Mouse (Mus musculus) lung, embryonic 16.5 days (tissue): Measurements from ENCODE around the gene Ocel1. TPM values are rescaled to one million over a fixed set of nuclear protein-coding genes. Genes with fewer than 3 reads are reported as not detected.
"Not testable (repeated sequence)": the region's sequence is repeated elsewhere in the genome, so short reads cannot be mapped to it uniquely, and the experiment has no call there.

Source experiments
- ATAC-seq: fragments of 200-750 bp; cut with Nextera tagmentation; 2 replicates; pipeline ENCODE4 v1.8.0; 2017; ENCODE audit warnings: low read depth, mild to moderate bottlenecking, moderate library complexity
- H3K27ac ChIP-seq: fragments of 300-500 bp; sonication (generic); 2 replicates; pipeline ENCODE4 v1.5.1; 2014; ENCODE audit warnings: mild to moderate bottlenecking, control low read depth, low read length
- H3K27me3 ChIP-seq: fragments of 300-500 bp; sonication (generic); 2 replicates; pipeline ENCODE4 v1.6.1; 2014; ENCODE audit warnings: low read depth, low read length, mixed read lengths; ENCODE audit not compliant: control insufficient read depth, insufficient read depth
- H3K36me3 ChIP-seq: fragments of 300-500 bp; sonication (generic); 2 replicates; pipeline ENCODE4 v1.6.1; 2014; ENCODE audit warnings: low read length; ENCODE audit not compliant: control insufficient read depth, insufficient read depth
- H3K4me1 ChIP-seq: fragments of 300-500 bp; sonication (generic); replicated peaks from 2 replicates; pipeline ENCODE4 v1.6.1; 2014; ENCODE audit warnings: low read length, mixed read lengths; ENCODE audit not compliant: control insufficient read depth, insufficient read depth
- H3K4me2 ChIP-seq: fragments of 300-500 bp; sonication (generic); 2 replicates; pipeline ENCODE4 v1.6.1; 2014; ENCODE audit warnings: low read depth, low read length, control low read depth
- H3K4me3 ChIP-seq: fragments of 300-500 bp; sonication (generic); 2 replicates; pipeline ENCODE4 v1.5.1; 2014; ENCODE audit warnings: mild to moderate bottlenecking, low read length, control low read depth
- H3K9ac ChIP-seq: fragments of 300-500 bp; sonication (generic); 2 replicates; pipeline ENCODE4 v1.6.1; 2014; ENCODE audit warnings: low read length, control low read depth
- H3K9me3 ChIP-seq: fragments of 300-500 bp; sonication (generic); 2 replicates; pipeline ENCODE4 v1.6.1; 2016; ENCODE audit warnings: low read length; ENCODE audit not compliant: control insufficient read depth
- WGBS: fragments of 180-500 bp; shearing (Covaris S2); extraction: QIAGEN DNeasy Blood & Tissue Kit; methylation state at CpG from one replicate; pipeline ENCODE4 v1.1.7; 2014; 5-methylcytosine and 5-hydroxymethylcytosine counted together
- polyA plus RNA-seq: library from polyadenylated mRNA; unstranded; fragments of >200 nt; fragmentation: Nextera tagmentation; extraction: Ambion mirVana; gene quantifications from 2 replicates; pipeline ENCODE4 v1.2.1, GENCODE M21; 2015

Ocel1 gene
- 5.9 and 6.3 TPM in 2 replicates for polyA plus RNA-seq

GRCm38 (mm10) chr8:71371236-71371848 lies at the start of gene Ocel1:
TSS of gene Ocel1 (plus strand) at chr8:71371298.
- Histone ChIP-seq H3K9ac (peak within 1 kb of the TSS; percentile 78), H3K36me3 (peaks cover 32% of the 10 kb centered on the region), H3K9me3 (no peaks in the 10 kb centered on the region), H3K27ac (peak within 1 kb of the TSS; percentile 75), H3K4me1 (peaks cover 23% of the 10 kb centered on the region), H3K4me2 (peak within 1 kb of the TSS; percentile 51), H3K4me3 (peak within 1 kb of the TSS; percentile 81), H3K27me3 (no peaks in the 10 kb centered on the region)
- WGBS, result under 1% methylated on average over 67 of the region's 68 CpGs
- ATAC-seq, result peak; percentile 90

DNA sequence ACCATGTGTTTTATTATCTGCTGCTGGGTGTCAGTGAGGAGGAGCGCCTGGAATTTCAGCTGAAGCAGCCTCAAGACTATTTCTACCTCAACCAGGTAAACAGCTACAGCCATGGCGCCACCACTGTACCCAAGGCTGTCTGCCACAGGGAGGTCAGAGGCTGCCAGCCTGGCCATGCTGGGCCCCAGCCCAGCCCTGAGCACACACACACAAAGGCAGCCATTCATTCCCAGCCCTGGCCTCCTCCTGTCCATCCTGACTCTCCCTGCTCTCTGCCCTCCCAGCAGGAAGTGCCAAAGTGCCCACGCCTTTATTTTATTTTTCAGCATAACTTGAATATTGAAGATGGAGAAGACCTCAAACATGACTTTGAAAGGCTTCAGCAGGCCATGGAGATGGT lies 48.2 kb upstream of the Ocel1 start:
- H3K36me3 ChIP-seq, result peaks cover 35% of the 10 kb centered on the region

DNA sequence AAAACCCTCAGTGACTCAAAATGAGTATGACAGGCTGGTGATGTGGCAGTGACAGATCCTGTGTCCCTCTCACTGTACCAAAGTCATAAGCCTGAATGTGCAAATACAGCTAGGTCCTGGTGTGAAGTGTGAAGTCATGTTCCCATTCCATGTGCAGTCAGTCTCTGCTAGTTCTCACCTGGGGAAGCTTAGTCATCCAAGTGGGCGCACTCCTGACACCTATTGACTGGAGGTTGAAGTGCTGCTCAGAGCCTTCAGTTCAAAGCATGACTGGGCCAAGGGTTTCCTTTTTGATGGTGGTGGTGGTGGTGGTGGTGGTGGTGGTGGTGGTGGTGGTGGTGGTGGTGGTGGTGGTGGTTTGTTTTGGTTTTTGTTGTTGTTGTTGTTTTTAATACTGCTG lies 46.2 kb upstream of the Ocel1 start:
- Histone ChIP-seq H3K4me2 (no peak overlapping the region), H3K27ac (no peak overlapping the region), H3K36me3 (peaks cover 48% of the 10 kb centered on the region), H3K27me3 (no peaks in the 10 kb centered on the region), H3K9me3 (no peaks in the 10 kb centered on the region), H3K4me3 (no peak overlapping the region), H3K4me1 (no peaks in the 10 kb centered on the region), H3K9ac (no peak overlapping the region)
- 75% methylated on average over 1 of the region's 1 CpGs for WGBS
- peak; percentile 56; the same call in 1 of the 2 replicates for ATAC-seq

More for the DNA sequence above, 48.2 kb upstream of the Ocel1 start:
- Histone ChIP-seq H3K9ac (no peak overlapping the region), H3K27me3 (no peaks in the 10 kb centered on the region), H3K4me1 (no peaks in the 10 kb centered on the region), H3K4me3 (no peak overlapping the region), H3K27ac (no peak overlapping the region), H3K4me2 (no peak overlapping the region), H3K9me3 (no peaks in the 10 kb centered on the region)
- WGBS, result 83% methylated on average over 3 of the region's 3 CpGs
- ATAC-seq, result no peak

- not testable (repeated sequence) for H3K27me3 ChIP-seq, H3K27ac ChIP-seq, H3K4me2 ChIP-seq, H3K36me3 ChIP-seq, H3K4me1 ChIP-seq, H3K9ac ChIP-seq, H3K4me3 ChIP-seq, ATAC-seq, H3K9me3 ChIP-seq
- 94% methylated on average over 6 of the region's 6 CpGs for WGBS
Measured at GRCm38 (mm10) chr8:71337834-71338233, 33.3 kb upstream of the Ocel1 start.

DNA sequence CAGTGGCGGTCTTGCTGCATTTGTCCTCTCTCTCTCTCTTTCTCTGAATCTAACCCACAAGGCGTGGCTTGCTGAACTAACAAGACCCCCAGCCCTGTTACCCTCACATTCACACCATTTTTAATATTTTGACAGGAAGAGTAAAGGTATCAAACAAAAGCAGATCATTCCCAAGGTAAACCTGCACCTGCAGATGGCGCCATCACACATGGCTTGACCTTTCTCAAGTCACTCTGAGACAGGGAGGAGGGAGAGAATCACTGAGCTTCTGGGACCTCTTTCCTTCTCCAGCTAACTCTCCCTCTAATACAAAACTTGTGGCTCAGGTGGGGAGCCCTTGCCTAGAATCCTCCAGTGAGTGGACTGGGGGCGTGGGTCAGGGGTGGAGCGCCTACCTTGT lies 30.5 kb upstream of the Ocel1 start:
- Histone ChIP-seq H3K4me1 (no peaks in the 10 kb centered on the region), H3K9ac (no peak overlapping the region), H3K9me3 (no peaks in the 10 kb centered on the region), H3K27ac (no peak overlapping the region), H3K4me3 (no peak overlapping the region), H3K4me2 (no peak overlapping the region), H3K36me3 (peaks cover 13% of the 10 kb centered on the region), H3K27me3 (no peaks in the 10 kb centered on the region)
- no peak for ATAC-seq
- 76% methylated on average over 5 of the region's 5 CpGs for WGBS

DNA sequence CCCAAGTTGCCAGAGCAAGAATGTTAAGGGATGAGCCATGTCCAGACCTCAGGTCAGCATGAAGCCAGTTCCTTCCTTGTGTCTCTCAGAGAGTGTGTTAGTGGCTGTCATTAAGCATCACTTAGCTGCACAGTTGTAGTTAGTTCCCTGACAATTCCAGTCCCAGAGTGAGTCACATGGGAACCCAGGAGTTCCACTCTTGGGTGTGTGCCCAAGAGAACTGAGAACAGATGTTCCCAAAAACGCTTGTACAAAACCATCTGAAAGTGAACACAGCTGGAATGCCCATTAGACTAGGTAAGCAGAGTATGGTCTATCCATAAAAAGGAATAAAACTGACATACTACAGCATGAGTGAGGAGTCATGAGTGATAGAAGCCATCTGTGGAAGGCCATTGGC lies 24.5 kb upstream of the Ocel1 start:
- Histone ChIP-seq H3K27me3 (no peaks in the 10 kb centered on the region), H3K9ac (no peak overlapping the region), H3K4me3 (no peak overlapping the region), H3K4me1 (no peaks in the 10 kb centered on the region), H3K27ac (no peak overlapping the region), H3K36me3 (peaks cover 48% of the 10 kb centered on the region), H3K9me3 (no peaks in the 10 kb centered on the region), H3K4me2 (no peak overlapping the region)
- no peak for ATAC-seq
- 74% methylated on average over 1 of the region's 1 CpGs for WGBS

GRCm38 (mm10) chr8:71351117-71351516 lies 20.0 kb upstream of the Ocel1 start:
- Histone ChIP-seq H3K4me2 (no peak overlapping the region), H3K4me1 (no peaks in the 10 kb centered on the region), H3K9ac (no peak overlapping the region), H3K36me3 (peaks cover 58% of the 10 kb centered on the region), H3K27me3 (no peaks in the 10 kb centered on the region), H3K4me3 (no peak overlapping the region), H3K27ac (no peak overlapping the region), H3K9me3 (no peaks in the 10 kb centered on the region)
- 57% methylated on average over 3 of the region's 3 CpGs for WGBS
- no peak for ATAC-seq

DNA sequence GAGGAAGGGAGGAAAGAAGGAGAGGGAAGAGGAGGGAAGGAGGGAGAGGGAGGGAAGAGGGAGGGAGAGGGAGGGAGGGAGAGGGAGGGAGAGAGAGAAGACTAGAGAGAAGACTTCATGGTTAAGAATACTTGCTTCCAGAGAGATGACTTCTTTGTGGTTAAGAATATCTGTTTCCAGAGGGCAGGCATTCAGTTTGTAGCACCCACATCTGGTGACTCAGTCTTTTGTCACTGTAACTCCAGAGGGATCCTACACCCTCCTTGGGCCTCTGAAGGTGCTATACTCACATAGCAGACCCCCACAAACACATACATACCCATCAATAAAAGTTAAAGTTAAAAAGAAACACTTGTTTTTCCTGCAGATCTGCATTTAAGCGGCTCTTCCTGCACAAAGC lies 19.6 kb upstream of the Ocel1 start:
- Histone ChIP-seq H3K4me2 (no peak overlapping the region), H3K9ac (no peak overlapping the region), H3K4me3 (no peak overlapping the region), H3K36me3 (peaks cover 55% of the 10 kb centered on the region), H3K4me1 (no peaks in the 10 kb centered on the region), H3K27ac (no peak overlapping the region), H3K9me3 (no peaks in the 10 kb centered on the region), H3K27me3 (no peaks in the 10 kb centered on the region)
- ATAC-seq, result no peak
- WGBS, result 92% methylated on average over 1 of the region's 1 CpGs

DNA sequence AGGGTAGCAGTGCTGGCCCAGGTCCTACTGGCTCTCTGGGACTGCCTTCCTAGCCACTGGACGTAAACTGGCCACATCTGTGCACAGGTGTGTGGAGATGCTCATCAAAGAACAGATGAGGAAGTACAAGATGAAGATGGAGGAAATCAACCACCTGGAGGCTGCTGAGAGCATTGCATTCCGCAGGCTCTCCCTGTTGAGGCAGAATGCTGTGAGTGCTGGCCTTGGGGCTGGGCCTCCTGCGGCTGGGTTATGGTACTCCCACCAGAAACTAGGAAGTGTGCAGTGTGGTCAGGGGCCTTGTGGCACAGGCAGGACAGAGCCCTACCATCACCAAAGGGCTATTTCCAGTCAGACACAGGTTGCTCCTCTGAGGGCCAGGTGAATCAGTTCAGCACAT lies 13.1 kb upstream of the Ocel1 start:
- Histone ChIP-seq H3K4me1 (no peaks in the 10 kb centered on the region), H3K36me3 (peaks cover 30% of the 10 kb centered on the region), H3K27me3 (no peaks in the 10 kb centered on the region), H3K4me2 (no peak overlapping the region), H3K4me3 (no peak overlapping the region), H3K27ac (no peak overlapping the region), H3K9me3 (no peaks in the 10 kb centered on the region), H3K9ac (no peak overlapping the region)
- whole genome bisulfite sequencing, result 90% methylated on average over 3 of the region's 3 CpGs
- ATAC-seq, result no peak
